Mouse (Mus musculus): ENCODE results near the gene Pde2a.

DNA sequence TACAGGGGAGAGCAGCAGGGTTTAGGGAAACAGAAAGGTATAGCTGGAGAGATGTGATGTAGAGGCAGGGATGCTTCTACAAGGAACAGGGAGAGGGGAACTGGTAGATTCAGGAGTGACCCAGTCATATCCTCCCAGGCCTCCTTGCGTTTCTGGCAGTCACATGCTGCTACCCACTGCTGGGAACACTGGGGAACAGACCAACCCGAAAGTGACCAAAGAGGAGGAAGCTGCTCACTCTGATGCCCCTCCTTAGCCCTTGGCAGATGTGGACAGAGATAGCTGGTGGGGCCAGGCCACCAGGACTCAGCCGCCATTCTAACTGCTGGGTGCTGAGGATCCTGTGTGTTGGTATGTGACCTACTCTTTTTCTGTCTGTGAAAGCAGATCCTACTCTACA lies 37.7 kb upstream of the Pde2a start:
- TF ChIP-seq MEF2A (IDR thresholded peaks at IDR 0.05; ENCODE audit: extremely low read depth, insufficient replicate concordance, low read depth, low read length, poor library complexity, severe bottlenecking) = no peak
- TF ChIP-seq CTCF (IDR thresholded peaks at IDR 0.05 in 2 of 3, conservative IDR thresholded peaks at IDR 0.05 in 1 of 3; ENCODE audit: control insufficient read depth in 1 of 3, insufficient read depth in 1 of 3, low read depth in 2 of 3, low read length in 3 of 3, poor library complexity in 1 of 3, severe bottlenecking in 1 of 3) = no peak
- TF ChIP-seq EP300 (IDR thresholded peaks at IDR 0.05; ENCODE audit: low read depth in 1 of 2, low read length in 2 of 2) = no peak
- TF ChIP-seq RCOR1 (IDR thresholded peaks at IDR 0.05; ENCODE audit: low read depth, low read length) = no peak
- no peak for TF ChIP-seq POLR2A (IDR thresholded peaks at IDR 0.05; ENCODE audit: control insufficient read depth in 1 of 2, insufficient read depth in 1 of 2, low read depth in 1 of 2, low read length in 2 of 2, poor library complexity in 1 of 2)
- TF ChIP-seq MAFK (IDR thresholded peaks at IDR 0.05; ENCODE audit: borderline replicate concordance, low read depth, low read length) = no peak
- TF ChIP-seq ZNF384 (IDR thresholded peaks at IDR 0.05; ENCODE audit: low read depth, low read length) = no peak

Data from MEL (cell line).